Mouse (Mus musculus) megakaryocyte, embryonic 14.5 days (primary cell): Measurements from ENCODE around the gene Myo1b. TPM values are rescaled to one million over a fixed set of nuclear protein-coding genes. Genes with fewer than 3 reads are reported as not detected.
"Not testable (repeated sequence)": the region's sequence is repeated elsewhere in the genome, so short reads cannot be mapped to it uniquely, and the experiment has no call there.

Experiments
- H3K27me3 ChIP-seq: replicated peaks from 2 replicates; pipeline ENCODE3; 2012; ENCODE audit warnings: inconsistent platforms
- H3K36me3 ChIP-seq: replicated peaks from 2 replicates; pipeline ENCODE3; 2012; ENCODE audit warnings: low read length, inconsistent platforms, mixed read lengths
- H3K4me1 ChIP-seq: 2 replicates; pipeline ENCODE4 v1.6.1; 2012; ENCODE audit warnings: inconsistent platforms
- H3K4me3 ChIP-seq: replicated peaks from 2 replicates; pipeline ENCODE3; 2012; ENCODE audit warnings: moderate library complexity, mild to moderate bottlenecking, inconsistent platforms
- H3K9me3 ChIP-seq: 2 replicates; pipeline ENCODE4 v1.6.1; 2012; ENCODE audit warnings: inconsistent platforms
- FLI1 ChIP-seq: IDR thresholded peaks from 2 replicates; pipeline ENCODE4 v1.6.1; 2012; ENCODE audit warnings: low read length, inconsistent platforms, mixed read lengths
- GATA1 ChIP-seq: IDR thresholded peaks from 3 replicates; pipeline ENCODE4 v1.6.1; 2012; ENCODE audit warnings: mixed read lengths, low read length, inconsistent platforms, borderline replicate concordance
- polyA plus RNA-seq: library from polyadenylated mRNA; stranded (reverse); fragments of >175 nt; gene quantifications from 2 replicates; pipeline ENCODE4 v1.2.3, GENCODE M21; 2012; ENCODE audit warnings: low replicate concordance; ENCODE audit not compliant: insufficient read depth

The Myo1b gene
- polyA plus RNA-seq, 1 experiment: 0.43 TPM

DNA sequence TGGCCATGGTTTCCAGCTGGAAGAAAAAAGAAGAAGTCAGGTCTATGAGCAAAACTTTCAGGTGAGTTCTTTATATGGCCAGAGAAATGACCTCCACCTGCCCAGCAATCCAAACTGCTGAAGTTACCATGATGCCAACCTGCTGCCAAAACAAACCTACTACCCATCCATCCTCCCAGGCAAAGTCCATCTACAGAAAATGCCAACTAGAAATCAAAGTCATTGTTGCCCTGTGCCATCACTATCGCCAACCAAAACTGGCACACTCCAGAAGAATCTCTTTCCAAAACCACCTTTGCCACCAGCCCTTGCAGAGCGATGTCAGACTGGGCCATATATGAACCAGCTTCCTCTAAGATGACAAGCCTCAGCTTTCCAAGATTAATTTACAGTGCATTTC is 32.7 kb downstream of the Myo1b start:
- Histone ChIP-seq H3K4me3 (no peak overlapping the region), H3K4me1 (no peaks in the 10 kb centered on the region), H3K9me3 (no peaks in the 10 kb centered on the region), H3K36me3 (no peaks in the 10 kb centered on the region), H3K27me3 (peaks cover 2% of the 10 kb centered on the region)
- no peak for TF ChIP-seq GATA1
- no peak for TF ChIP-seq FLI1

GRCm38 (mm10) chr1:51882752-51883151 is 33.1 kb downstream of the Myo1b start:
- Histone ChIP-seq H3K4me3 (no peak overlapping the region), H3K27me3 (peaks cover 4% of the 10 kb centered on the region), H3K4me1 (no peaks in the 10 kb centered on the region), H3K36me3 (no peaks in the 10 kb centered on the region), H3K9me3 (no peaks in the 10 kb centered on the region)
- no peak for TF ChIP-seq GATA1
- TF ChIP-seq FLI1: no peak

DNA sequence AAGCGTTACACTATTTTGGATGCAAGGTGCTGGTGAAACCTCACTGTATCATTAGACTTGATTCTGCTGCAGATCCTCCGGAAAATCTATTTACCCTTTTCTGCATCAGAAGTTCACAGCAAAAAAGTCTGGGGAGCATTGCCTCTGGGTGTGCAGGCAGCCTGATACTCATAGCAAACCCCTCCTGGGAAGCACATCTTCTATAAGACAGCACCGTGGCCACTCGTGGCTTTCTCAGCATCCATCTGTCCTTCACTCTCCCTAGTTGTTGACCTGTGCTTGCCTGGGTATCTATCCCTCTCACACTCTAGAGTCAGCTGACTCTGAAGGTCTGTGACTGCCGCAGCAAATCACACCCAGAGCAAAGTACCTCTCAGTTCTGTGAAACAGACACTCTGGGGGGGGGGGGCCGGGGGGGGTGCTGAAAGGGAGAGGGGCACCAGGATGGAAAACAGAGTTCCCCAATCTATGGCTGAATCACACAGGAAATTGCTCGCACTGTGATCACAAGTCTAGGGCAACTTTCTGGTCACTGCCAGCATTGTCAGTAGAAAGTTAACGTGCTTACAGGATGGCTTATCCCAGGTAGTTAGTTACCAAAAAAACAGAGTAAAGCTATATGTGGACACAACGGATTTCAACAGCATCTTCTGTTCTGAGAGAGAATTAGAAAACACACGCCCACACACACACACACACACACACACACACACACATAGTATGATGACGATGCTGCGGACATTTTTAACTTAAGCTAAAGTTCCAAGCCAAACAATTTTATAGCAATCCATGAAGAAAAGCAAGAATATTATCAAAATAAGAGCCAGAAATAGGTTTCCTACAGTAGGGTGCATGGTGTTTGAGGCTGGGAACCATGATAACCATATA is 35.7 kb downstream of the Myo1b start:
- Histone ChIP-seq H3K36me3 (no peaks in the 10 kb centered on the region), H3K9me3 (no peaks in the 10 kb centered on the region), H3K4me1 (no peaks in the 10 kb centered on the region), H3K27me3 (peaks cover 4% of the 10 kb centered on the region), H3K4me3 (no peak overlapping the region)
- TF ChIP-seq GATA1 (no peak), FLI1 (no peak)

DNA sequence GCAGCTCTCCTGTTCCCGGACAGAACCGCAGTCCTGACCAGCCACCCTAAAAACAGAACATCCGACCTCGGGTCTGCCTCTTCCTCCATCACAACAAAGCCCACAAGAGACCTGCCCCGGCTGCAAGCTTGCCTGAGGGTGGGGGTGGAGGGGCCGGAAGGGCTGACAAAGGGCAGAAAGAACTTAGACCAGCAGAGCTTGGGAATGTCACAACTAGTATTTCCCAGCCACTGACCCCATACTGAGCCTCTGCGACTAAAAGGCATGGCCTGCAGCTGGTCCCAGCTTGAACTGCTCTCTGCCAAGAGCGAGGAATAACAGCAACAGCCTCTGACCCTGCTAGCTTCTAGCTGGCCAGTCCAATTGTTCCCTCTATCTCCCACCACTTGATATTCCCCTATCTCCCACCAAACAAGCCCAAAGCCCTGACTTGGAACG is 36.5 kb downstream of the Myo1b start:
- Histone ChIP-seq H3K4me3 (no peak overlapping the region), H3K36me3 (no peaks in the 10 kb centered on the region), H3K9me3 (no peaks in the 10 kb centered on the region), H3K27me3 (peaks cover 4% of the 10 kb centered on the region), H3K4me1 (no peaks in the 10 kb centered on the region)
- TF ChIP-seq GATA1: no peak
- TF ChIP-seq FLI1: no peak

DNA sequence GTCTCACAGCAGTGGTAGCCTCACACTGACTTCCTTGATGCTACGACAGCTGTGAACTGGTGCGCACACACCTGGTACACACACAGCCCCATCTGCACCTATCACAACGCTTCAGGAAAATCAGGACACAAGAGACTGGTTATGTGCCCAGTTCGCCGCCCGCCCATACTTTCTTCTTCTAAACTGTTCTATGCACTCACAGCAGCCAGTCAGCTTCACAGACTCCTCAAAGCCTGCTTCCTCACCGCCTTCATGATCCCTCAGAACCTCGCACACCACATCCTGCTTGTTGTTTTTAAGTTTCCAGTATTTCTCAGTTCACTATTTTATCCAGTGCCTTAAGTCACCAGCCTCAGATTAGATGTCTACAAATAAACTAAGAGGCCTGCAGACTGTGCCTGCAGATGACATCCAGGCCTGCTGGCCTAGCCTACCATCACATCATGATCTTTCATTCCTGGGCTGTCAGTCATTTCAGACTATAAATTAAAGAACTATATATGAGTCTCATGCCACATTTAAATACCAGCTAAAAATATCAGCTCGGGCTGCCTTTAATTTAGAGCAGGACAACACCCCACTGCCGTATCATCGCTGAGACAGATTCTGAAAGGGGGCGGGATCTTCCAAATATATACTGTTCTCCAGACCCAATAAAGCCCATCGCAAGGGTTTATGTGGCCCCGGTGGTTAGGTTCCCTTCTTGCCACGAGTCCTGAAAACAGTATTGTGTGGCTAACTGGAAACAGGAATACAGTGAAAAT is 40.2 kb downstream of the Myo1b start:
- Histone ChIP-seq H3K4me3 (no peak overlapping the region), H3K9me3 (no peaks in the 10 kb centered on the region), H3K4me1 (no peaks in the 10 kb centered on the region), H3K27me3 (peaks cover 8% of the 10 kb centered on the region), H3K36me3 (no peaks in the 10 kb centered on the region)
- TF ChIP-seq GATA1: no peak
- TF ChIP-seq FLI1: no peak

DNA sequence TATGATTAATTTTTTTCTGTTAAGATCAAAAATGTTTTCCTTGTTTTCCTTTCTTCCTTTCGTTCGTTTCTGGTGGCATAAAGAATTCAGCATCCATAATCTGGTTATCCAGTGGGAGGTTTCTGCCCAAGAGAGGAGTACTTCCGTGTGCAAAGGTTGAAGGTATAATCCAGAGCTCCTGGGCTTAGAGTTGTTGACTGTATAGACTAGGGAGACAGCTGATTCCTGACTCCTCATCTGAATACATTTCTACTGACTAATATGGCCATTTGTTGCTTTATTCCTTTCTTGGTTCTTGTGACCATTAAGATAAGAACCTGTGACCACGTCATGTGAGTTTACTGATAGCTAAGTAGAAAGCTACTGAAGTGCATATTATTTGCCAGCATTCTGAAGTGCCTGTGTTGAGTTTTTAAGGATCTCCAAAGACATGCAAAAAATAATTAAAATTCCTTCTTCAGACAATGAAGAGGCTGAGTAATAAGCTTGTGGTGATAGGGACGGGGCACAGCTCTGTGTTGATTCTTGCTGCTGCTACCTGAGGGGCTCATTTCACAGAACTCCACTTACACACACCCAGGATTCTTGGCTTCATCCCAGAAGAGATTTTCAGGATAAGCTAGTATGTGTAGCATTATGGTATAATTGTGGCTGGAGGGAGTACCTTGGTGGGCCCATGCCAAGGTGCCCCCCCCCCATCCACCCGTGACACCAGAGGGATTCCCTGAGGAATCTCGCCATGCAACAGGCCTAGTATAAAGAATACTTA is 43.2 kb downstream of the Myo1b start:
- Histone ChIP-seq H3K27me3 (peaks cover 4% of the 10 kb centered on the region), H3K4me1 (no peaks in the 10 kb centered on the region), H3K9me3 (no peaks in the 10 kb centered on the region), H3K4me3 (no peak overlapping the region), H3K36me3 (no peaks in the 10 kb centered on the region)
- TF ChIP-seq GATA1 (no peak), FLI1 (no peak)

- not testable (repeated sequence) for H3K4me1 ChIP-seq, H3K4me3 ChIP-seq
These were observed 44.6 kb downstream of the Myo1b start for GRCm38 (mm10) chr1:51871234-51871633.

GRCm38 (mm10) chr1:51862828-51863421 is 52.9 kb downstream of the Myo1b start:
- no peaks in the 10 kb centered on the region for H3K36me3 ChIP-seq
- H3K9me3 ChIP-seq: no peaks in the 10 kb centered on the region
- TF ChIP-seq FLI1 (no peak), GATA1 (no peak)
- no peaks in the 10 kb centered on the region for H3K4me1 ChIP-seq
- no peak overlapping the region for H3K4me3 ChIP-seq
- H3K27me3 ChIP-seq: peaks cover 4% of the 10 kb centered on the region

More at GRCm38 (mm10) chr1:51871234-51871633, 44.6 kb downstream of the Myo1b start:
- not testable (repeated sequence) for H3K27me3 ChIP-seq, H3K9me3 ChIP-seq, H3K36me3 ChIP-seq

GRCm38 (mm10) chr1:51860837-51861236 is 55.0 kb downstream of the Myo1b start:
- Histone ChIP-seq H3K27me3 (peaks cover 4% of the 10 kb centered on the region), H3K4me1 (no peaks in the 10 kb centered on the region), H3K9me3 (no peaks in the 10 kb centered on the region), H3K4me3 (no peak overlapping the region), H3K36me3 (no peaks in the 10 kb centered on the region)
- no peak for TF ChIP-seq GATA1
- no peak for TF ChIP-seq FLI1

GRCm38 (mm10) chr1:51856946-51857345 is 58.9 kb downstream of the Myo1b start:
- Histone ChIP-seq H3K36me3 (no peaks in the 10 kb centered on the region), H3K4me1 (no peaks in the 10 kb centered on the region), H3K4me3 (no peak overlapping the region), H3K9me3 (no peaks in the 10 kb centered on the region), H3K27me3 (peaks cover 4% of the 10 kb centered on the region)
- TF ChIP-seq FLI1: no peak
- TF ChIP-seq GATA1: no peak
